Mouse (Mus musculus): ENCODE data around the gene C2cd5.

Gene C2cd5

GRCm38 (mm10) chr6:143073476-143073875, 26.5 kb downstream of the C2cd5 start:
- no peak for DNase-seq (ENCODE audit: low spot score)

GRCm38 (mm10) chr6:143072412-143073014, 27.4 kb downstream of the C2cd5 start:
- no peak for DNase-seq (ENCODE audit: low spot score)

GRCm38 (mm10) chr6:143070736-143071135, 29.2 kb downstream of the C2cd5 start:
- DNase-seq (ENCODE audit: low spot score) = no peak

GRCm38 (mm10) chr6:143070019-143070418, 29.9 kb downstream of the C2cd5 start:
- DNase-seq (ENCODE audit: low spot score) = no peak

GRCm38 (mm10) chr6:143069606-143070005, 30.3 kb downstream of the C2cd5 start:
- no peak for DNase-seq (ENCODE audit: low spot score)

- no peak for DNase-seq (ENCODE audit: low spot score)
These were observed 31.6 kb downstream of the C2cd5 start for GRCm38 (mm10) chr6:143068181-143068915.

- DNase-seq (ENCODE audit: low spot score) = no peak
These were observed 32.3 kb downstream of the C2cd5 start for GRCm38 (mm10) chr6:143067654-143068053.

GRCm38 (mm10) chr6:143066859-143067258, 33.1 kb downstream of the C2cd5 start:
- no peak for DNase-seq (ENCODE audit: low spot score)

- no peak for DNase-seq (ENCODE audit: low spot score)
These were observed 35.9 kb downstream of the C2cd5 start for GRCm38 (mm10) chr6:143064047-143064446.

GRCm38 (mm10) chr6:143057601-143058000, 42.3 kb downstream of the C2cd5 start:
- DNase-seq (ENCODE audit: low spot score) = no peak

GRCm38 (mm10) chr6:143051566-143051965, 48.4 kb downstream of the C2cd5 start:
- no peak for DNase-seq (ENCODE audit: low spot score)

- no peak for DNase-seq (ENCODE audit: low spot score)
These were observed 50.0 kb downstream of the C2cd5 start for GRCm38 (mm10) chr6:143049791-143050555.

- DNase-seq (ENCODE audit: low spot score) = no peak
These were observed 50.8 kb downstream of the C2cd5 start for GRCm38 (mm10) chr6:143049117-143049516.

GRCm38 (mm10) chr6:143047538-143048258, 52.2 kb downstream of the C2cd5 start:
- no peak for DNase-seq (ENCODE audit: low spot score)

GRCm38 (mm10) chr6:143041578-143041977, 58.4 kb downstream of the C2cd5 start:
- no peak for DNase-seq (ENCODE audit: low spot score)

- no peak for DNase-seq (ENCODE audit: low spot score)
These were observed 64.7 kb downstream of the C2cd5 start for GRCm38 (mm10) chr6:143035261-143035660.

- DNase-seq (ENCODE audit: low spot score) = no peak
These were observed 65.4 kb downstream of the C2cd5 start for GRCm38 (mm10) chr6:143034503-143034902.

GRCm38 (mm10) chr6:143030521-143030920, 69.4 kb downstream of the C2cd5 start:
- no peak for DNase-seq (ENCODE audit: low spot score)

GRCm38 (mm10) chr6:143027896-143028295, 72.0 kb downstream of the C2cd5 start:
- DNase-seq (ENCODE audit: low spot score) = no peak

- no peak for DNase-seq (ENCODE audit: low spot score)
These were observed 72.5 kb downstream of the C2cd5 start for GRCm38 (mm10) chr6:143027402-143027801.

- DNase-seq (ENCODE audit: low spot score) = no peak
These were observed 76.2 kb downstream of the C2cd5 start for GRCm38 (mm10) chr6:143023691-143024090.

- no peak for DNase-seq (ENCODE audit: low spot score)
These were observed 78.2 kb downstream of the C2cd5 start for GRCm38 (mm10) chr6:143021756-143022155.
